Mouse (Mus musculus) yolk sac, embryonic 10.5 days (tissue): ENCODE results near the gene Dnajb6.
A peak's percentile ranks its signal among the peaks of the same experiment; 100 is the strongest.
"Not testable (repeated sequence)": the region's sequence is repeated elsewhere in the genome, so short reads cannot be mapped to it uniquely, and the experiment has no call there.

Source experiments
- DNase-seq: peaks from one replicate; pipeline ENCODE4 v3.0.0-alpha.2; 2017; ENCODE audit warnings: low spot score

The Dnajb6 gene

DNA sequence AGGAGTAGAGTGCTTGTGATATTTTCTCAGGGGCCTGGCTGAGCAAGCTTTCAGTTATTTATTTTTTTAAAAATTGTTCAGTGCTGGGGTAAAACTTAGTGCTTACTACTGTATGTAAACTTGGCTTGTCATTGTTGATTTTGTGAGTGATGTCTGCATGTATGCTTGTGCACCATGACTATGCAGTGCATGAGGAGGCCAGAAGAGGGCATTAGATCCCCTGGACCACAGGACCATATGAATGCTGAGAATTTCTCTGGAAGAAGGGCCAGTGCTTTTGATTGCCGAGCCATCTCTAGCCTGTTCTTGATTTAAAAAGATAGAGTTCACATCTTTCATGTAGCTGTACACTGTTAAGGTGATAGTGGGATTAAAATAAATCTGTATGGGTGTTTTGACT lies 35.4 kb downstream of the Dnajb6 start:
- DNase-seq: no peak

DNA sequence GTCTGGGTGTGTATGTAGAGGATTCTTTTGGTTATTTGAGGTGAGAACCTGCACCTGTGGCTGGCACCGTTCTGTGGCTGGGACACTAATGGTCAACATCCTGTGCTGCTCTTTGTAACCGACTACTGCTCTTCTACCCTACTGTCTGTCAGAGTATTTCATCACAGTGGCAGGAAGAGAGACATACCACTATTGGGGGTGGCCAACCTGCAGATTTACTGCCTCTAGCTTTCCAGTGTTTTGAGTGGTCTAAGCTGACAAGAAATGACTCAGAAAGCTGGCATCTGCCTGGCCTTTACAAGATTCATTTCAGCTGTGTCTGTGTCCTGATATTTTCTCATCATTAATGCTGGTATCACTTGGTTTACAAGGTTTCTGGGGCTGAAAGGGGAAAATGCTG lies 36.5 kb downstream of the Dnajb6 start:
- DNase-seq: no peak

DNA sequence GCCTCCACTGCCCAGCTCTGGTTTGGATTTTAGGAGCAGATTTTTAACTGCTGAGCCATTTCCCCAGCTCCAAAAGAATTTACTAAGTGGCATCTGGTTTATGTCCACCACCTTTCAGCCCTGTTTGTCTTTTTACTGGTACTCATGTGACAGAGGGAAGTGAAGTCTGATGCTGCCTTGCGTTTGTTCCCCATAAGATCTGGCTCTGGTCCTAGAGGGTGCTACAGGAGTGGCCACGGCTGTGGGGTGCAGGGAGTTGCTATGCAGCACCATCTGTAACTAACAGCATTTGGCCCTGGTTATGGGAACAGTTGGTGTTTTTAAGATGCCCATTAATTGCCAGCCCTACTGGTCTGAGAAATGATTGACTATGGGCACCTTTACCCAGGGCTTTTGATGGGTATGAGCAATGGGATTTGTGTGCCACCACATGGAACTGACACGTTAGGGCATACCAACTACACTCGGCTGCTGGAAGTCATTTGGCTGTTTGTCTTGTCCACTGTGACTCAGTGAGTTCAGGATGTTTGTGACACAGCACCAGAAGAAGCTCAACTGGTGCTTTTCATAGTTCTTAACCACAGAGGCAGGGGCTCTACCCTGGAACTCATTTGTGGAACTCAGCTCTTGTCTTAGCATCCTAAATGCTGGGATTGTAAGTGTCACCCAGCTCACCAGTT lies 37.3 kb downstream of the Dnajb6 start:
- DNase-seq: no peak

DNA sequence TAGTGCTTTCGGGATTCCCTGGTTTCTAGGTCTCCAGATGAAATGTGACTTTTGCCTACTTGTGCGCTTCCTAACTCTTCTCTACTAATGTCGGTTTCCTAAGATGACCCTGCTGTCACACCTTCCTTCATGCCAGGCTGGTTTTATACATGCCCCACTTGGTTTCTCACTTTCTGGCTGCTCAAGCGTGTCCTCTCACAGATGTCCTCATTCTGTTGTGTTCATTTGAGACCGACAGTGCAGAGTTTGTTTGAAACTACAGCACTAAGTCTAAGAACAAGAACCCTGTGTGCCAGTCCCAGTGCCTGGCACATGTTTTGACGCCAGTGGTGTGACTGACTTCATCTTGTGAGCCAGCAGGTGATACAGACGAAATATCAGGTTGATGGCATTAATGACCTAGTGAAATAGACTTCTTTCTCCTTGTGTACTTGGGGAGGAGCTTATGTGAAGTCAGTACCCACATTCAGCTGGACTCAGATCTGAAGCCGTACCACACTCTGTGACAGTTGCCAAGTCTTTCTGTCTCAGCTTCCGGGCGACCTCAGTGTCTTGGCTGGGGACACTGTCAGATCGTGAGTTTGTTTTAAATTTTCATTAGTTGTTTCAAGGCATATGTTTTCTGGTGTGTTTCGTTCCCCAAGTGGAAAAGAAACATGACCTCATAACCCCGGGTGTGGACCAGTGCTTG lies 38.1 kb downstream of the Dnajb6 start:
- no peak for DNase-seq

DNA sequence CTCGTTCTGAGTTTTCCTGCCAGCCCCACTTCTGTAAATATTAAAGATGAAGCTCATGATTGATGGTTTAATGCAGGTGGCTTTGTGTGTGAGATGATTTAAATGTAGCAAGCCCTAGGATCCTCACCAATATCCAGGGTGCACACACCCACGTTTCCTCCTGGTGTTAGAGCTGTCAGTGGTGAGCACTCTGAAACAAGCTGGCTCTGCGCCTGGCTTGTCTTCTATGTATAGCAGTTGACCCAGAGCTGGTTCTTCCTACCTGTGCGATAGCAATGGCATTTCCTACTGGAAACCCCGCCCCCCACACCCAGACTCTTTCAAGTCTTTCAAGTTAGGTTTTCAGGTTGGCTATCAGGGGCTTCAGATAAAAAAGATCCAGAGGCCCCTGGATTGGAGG lies 39.9 kb downstream of the Dnajb6 start:
- no peak for DNase-seq

DNA sequence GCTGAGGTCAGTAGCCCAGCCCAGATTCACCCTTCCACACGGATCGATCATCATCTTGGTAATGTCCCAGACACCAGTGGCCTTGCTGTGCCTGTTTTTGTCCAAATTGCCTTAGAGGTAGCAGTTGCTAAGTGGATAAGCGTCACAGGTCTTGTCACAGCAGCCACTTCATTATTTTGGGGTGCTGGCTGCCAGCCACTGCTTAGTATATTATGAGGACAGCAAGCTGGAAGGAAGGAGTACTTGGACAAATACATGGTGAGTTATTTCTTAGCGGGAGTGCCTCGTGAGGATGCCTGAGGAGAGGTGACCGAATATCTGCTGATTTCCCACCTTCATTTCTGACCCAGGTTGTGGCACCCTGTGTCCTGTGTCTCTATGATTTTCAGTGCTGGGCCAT lies 42.5 kb downstream of the Dnajb6 start:
- no peak for DNase-seq

GRCm38 (mm10) chr5:29779733-29780132 lies 44.2 kb downstream of the Dnajb6 start:
- not testable (repeated sequence) for DNase-seq

GRCm38 (mm10) chr5:29782261-29782660 lies 46.8 kb downstream of the Dnajb6 start:
- no peak for DNase-seq

DNA sequence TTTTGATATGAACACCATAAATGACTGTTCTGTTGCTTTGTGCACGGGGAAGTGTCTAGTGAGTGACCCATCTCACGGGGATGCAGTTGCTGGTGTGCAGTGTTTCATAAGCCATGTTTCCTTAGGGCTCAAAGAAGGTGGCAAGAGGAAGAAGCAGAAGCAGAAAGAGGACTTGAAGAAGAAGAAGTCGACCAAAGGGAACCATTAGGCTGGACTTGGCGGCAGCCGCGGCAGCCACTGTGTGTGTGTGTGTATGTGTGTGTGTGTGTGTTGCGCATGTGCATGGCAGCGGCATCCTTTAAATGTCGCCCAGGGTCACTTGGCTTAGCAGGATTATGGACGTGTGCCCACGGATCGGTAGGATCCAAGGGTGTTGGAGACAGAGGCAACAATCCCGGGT lies 49.4 kb downstream of the Dnajb6 start:
- not testable (repeated sequence) for DNase-seq

GRCm38 (mm10) chr5:29785953-29786352 lies 50.5 kb downstream of the Dnajb6 start:
- DNase-seq: not testable (repeated sequence)

DNA sequence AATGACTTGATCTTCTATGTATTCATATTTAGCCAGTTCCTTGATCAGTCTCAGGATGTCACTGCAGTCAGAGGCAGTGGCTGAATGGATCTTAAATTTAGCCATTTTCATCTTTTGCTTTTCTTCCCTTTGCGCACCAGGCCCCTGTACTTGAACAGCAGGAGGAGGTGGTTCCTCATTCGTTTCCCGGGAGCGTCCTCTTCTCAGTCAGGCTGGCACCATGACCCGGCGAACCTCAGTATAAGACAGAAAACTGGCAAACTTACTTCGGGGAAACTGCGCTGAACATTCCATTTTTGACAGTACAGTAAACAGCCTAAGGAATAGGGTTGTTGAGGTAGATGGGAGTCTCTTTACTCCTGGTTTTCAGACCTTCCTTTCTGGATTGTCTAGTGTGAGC lies 59.4 kb downstream of the Dnajb6 start:
- not testable (repeated sequence) for DNase-seq

DNA sequence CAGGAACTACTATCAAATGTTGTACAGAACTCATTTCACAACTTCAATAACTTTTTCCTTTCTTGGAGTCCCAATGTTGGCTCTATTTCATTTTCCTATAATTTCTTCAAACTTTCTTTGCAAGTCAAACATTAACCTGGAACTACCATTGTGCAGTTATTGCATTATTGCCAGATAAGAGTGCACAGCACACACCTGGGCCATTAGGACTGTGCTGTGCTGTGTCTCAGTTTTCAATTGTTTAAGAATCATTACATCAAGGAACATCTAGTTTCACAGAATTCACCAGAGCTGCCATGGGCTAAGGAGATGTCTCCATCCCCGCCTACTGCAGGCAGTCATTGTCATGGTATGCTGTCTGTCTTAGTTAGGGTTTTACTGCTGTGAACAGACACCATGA lies 73.5 kb downstream of the Dnajb6 start:
- no peak for DNase-seq

- DNase-seq: not testable (repeated sequence)
Measured at GRCm38 (mm10) chr5:29811377-29811921, 76.0 kb downstream of the Dnajb6 start.

DNA sequence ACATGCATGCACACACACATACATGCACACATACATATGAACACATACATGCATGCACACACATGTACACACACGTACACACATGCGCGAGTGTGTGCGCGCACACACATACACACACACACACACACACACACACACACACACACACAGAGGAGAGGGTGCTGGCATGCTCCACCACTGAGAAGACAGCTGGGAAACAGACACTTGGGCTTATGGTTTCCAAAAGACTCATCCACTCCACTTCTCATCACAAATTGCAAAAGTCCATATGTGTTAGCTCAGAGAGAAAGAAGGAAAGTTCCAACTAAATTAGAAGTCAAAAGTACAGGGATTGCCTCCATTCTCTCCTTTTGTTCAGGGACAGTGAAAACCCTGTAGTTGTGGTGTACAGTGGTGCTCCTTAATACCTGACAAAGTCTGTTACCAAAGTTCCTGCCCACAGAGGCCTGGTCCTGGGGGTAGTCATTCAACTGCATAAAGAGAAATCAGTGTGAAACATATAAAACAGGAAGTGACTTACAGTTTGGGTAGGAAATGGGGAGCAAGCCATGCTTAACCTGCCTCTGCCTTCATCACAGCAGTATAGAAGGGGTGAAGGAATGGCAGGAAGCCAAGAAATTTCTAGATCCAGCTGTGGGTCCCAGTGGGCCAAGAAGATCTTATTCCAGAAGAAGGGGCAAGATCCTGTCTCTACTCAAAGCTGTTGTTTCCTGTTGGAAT lies 81.2 kb downstream of the Dnajb6 start:
- DNase-seq: no peak

- DNase-seq: no peak
Measured at GRCm38 (mm10) chr5:29817400-29817799, 81.9 kb downstream of the Dnajb6 start.

- no peak for DNase-seq
Measured at GRCm38 (mm10) chr5:29818287-29818686, 82.8 kb downstream of the Dnajb6 start.

DNA sequence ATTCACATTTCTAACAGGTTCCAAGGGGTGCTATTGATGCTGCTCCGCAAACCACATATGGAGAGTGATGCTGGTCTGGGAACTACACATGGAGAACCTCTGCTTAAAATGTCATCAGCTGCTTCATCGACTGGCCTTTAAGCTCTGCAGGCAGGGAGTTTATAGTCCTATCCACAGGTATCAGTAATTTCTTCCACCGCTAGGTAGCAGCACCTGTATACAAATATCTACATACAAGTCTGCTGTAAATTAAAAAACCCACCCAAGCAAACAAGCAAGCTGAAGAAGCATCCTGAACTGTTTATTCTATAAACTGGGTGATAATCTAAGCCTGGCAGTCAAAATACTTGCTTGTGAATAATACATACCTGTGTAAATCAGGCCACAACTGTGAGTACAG lies 89.3 kb downstream of the Dnajb6 start:
- DNase-seq: peak; percentile 21

DNA sequence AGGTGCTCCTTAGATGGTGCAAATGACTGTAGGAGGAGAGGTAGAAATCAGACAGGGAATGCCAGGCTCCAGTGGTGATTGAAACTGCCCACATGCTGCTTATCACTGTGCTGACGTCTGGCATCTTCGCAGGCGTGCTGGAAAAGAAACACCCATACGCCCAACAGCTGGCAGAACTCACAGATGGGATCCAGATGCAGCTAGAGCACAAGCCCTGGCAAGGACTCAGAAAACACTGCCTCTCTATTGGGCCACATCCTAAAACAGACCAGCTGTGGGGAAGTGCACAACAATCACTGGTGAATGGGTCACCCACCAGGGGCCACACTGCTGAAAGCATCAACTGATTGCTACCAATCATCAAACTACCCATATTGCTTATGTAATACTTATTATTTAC lies 91.3 kb downstream of the Dnajb6 start:
- no peak for DNase-seq

GRCm38 (mm10) chr5:29842444-29843166 lies 107.1 kb downstream of the Dnajb6 start:
- DNase-seq: no peak

GRCm38 (mm10) chr5:29845038-29845437 lies 109.5 kb downstream of the Dnajb6 start:
- no peak for DNase-seq

- no peak for DNase-seq
Measured at GRCm38 (mm10) chr5:29847494-29847893, 112.0 kb downstream of the Dnajb6 start.

- DNase-seq: no peak
Measured at GRCm38 (mm10) chr5:29848091-29848490, 112.6 kb downstream of the Dnajb6 start.
